In the genomic region with DNA sequence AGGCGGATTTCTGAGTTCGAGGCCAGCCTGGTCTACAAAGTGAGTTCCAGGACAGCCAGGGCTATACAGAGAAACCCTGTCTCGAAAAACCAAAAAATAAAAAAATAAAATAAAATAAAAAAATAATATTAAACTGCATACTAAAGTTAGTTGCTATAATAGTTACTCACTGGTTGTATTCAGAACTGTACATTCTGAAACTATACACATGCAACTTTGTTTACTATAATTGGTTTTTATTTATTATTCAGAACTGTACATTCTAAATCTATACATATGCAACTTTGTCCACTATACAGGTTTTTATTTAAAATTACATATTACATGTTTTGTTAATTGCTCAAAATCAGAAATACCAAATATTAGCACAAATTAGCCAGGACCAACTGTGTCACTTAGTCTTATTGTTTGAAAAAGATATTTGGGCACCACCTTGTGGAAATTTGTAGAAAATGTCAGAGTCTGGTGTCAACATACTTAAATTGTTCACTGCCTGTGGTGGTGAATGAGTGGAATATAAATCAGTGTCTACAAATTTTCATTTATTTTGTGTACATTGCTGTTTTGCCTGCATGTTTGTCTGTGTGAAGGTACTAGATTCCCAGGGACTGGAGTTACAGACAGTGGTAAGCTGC, we compare ENCODE assay signal across 8 mouse cellular contexts. TPM values are rescaled to one million over a fixed set of nuclear protein-coding genes. Genes with fewer than 3 reads are reported as not detected.
A peak's percentile ranks its signal among the peaks of the same experiment; 100 is the strongest.
DNase-seq lines count a peak whose midpoint lies in the region; ATAC-seq and TF ChIP-seq lines count a peak whose summit lies in the region.

No protein-coding gene starts in this region.

- 0 out of 2 replicates have a peak, but pooled peaks have one; percentile 15 for ATAC-seq in limb, embryonic 13.5 days (ENCODE audit: low FRiP score, low read depth)
- ATAC-seq in forebrain, postnatal 0 days: peak; percentile 76
- peak; percentile 70; the same call in 1 of the 2 replicates for ATAC-seq in neural tube, embryonic 15.5 days (ENCODE audit: low FRiP score)

- H3K4me2 ChIP-seq in limb, embryonic 13.5 days (replicated peaks): no peak overlapping the region
- H3K4me2 ChIP-seq in forebrain, postnatal 0 days (ENCODE audit: low read depth): no peak overlapping the region
- no peak overlapping the region for H3K4me2 ChIP-seq in neural tube, embryonic 15.5 days

- H3K36me3 ChIP-seq in limb, embryonic 13.5 days: no peaks in the 10 kb centered on the region
- H3K36me3 ChIP-seq in limb, embryonic 10.5 days: no peaks in the 10 kb centered on the region
- no peaks in the 10 kb centered on the region for H3K36me3 ChIP-seq in forebrain, postnatal 0 days (ENCODE audit: insufficient read depth)
- H3K36me3 ChIP-seq in neural tube, embryonic 15.5 days: no peaks in the 10 kb centered on the region

- no peaks in the 10 kb centered on the region for H3K27me3 ChIP-seq in limb, embryonic 13.5 days
- H3K27me3 ChIP-seq in limb, embryonic 10.5 days (ENCODE audit: low read depth, poor library complexity, severe bottlenecking): no peaks in the 10 kb centered on the region
- no peaks in the 10 kb centered on the region for H3K27me3 ChIP-seq in forebrain, postnatal 0 days (ENCODE audit: insufficient read depth, low read length)
- H3K27me3 ChIP-seq in neural tube, embryonic 15.5 days (replicated peaks): no peaks in the 10 kb centered on the region

- peak; percentile 18 for DNase-seq in embryo, embryonic 10 days (ENCODE audit: low spot score)
- DNase-seq in embryo, embryonic 9.5 days (ENCODE audit: extremely low spot score): no peak
- no peak for DNase-seq in limb, embryonic 10.5 days (ENCODE audit: low spot score)
- DNase-seq in forebrain, postnatal 0 days: peak; percentile 68
- no peak for DNase-seq in thymus, postnatal 4 days
- no peak for DNase-seq in gastrocnemius, postnatal 25 days

- WGBS in limb, embryonic 13.5 days: 82% methylated on average over 3 of the region's 3 CpGs
- 92% methylated on average over 3 of the region's 3 CpGs for WGBS in limb, embryonic 10.5 days
- WGBS in forebrain, postnatal 0 days: 97% methylated on average over 2 of the region's 3 CpGs
- WGBS in neural tube, embryonic 15.5 days: 83% methylated on average over 3 of the region's 3 CpGs

- H3K4me3 ChIP-seq in limb, embryonic 13.5 days: no peak overlapping the region
- H3K4me3 ChIP-seq in limb, embryonic 10.5 days: no peak overlapping the region
- no peak overlapping the region for H3K4me3 ChIP-seq in forebrain, postnatal 0 days (ENCODE audit: low read depth, low read length)
- H3K4me3 ChIP-seq in neural tube, embryonic 15.5 days (replicated peaks): no peak overlapping the region

- no peak overlapping the region for H3K9ac ChIP-seq in limb, embryonic 13.5 days
- no peak overlapping the region for H3K9ac ChIP-seq in forebrain, postnatal 0 days
- H3K9ac ChIP-seq in neural tube, embryonic 15.5 days (replicated peaks): no peak overlapping the region

- TF ChIP-seq CTCF in forebrain, postnatal 0 days (IDR thresholded peaks at IDR 0.05; ENCODE audit: low read depth): peak; percentile 72

- no peaks in the 10 kb centered on the region for H3K9me3 ChIP-seq in limb, embryonic 13.5 days
- H3K9me3 ChIP-seq in limb, embryonic 10.5 days (replicated peaks): no peaks in the 10 kb centered on the region
- H3K9me3 ChIP-seq in forebrain, postnatal 0 days (ENCODE audit: low read length): no peaks in the 10 kb centered on the region
- no peaks in the 10 kb centered on the region for H3K9me3 ChIP-seq in neural tube, embryonic 15.5 days (replicated peaks)

- no peak overlapping the region for H3K27ac ChIP-seq in limb, embryonic 13.5 days
- H3K27ac ChIP-seq in limb, embryonic 10.5 days: no peak overlapping the region
- H3K27ac ChIP-seq in forebrain, postnatal 0 days (ENCODE audit: low read depth, low read length): no peak overlapping the region
- no peak overlapping the region for H3K27ac ChIP-seq in neural tube, embryonic 15.5 days (replicated peaks)

- H3K4me1 ChIP-seq in limb, embryonic 13.5 days: no peaks in the 10 kb centered on the region
- no peaks in the 10 kb centered on the region for H3K4me1 ChIP-seq in limb, embryonic 10.5 days
- H3K4me1 ChIP-seq in forebrain, postnatal 0 days (ENCODE audit: insufficient read depth): no peaks in the 10 kb centered on the region
- H3K4me1 ChIP-seq in neural tube, embryonic 15.5 days: no peaks in the 10 kb centered on the region

RNA-seq across cellular contexts. Expression of a gene that starts 3.7 kb away (rescaled TPM):
- polyA plus RNA-seq in limb, embryonic 13.5 days (2015; fragmentation: Nextera tagmentation; extraction: Ambion mirVana): 0.37 and 0.52 TPM in 2 replicates
- 0.08 and 0.15 TPM in 2 replicates for polyA plus RNA-seq in limb, embryonic 10.5 days (2016; fragmentation: Nextera tagmentation; extraction: Ambion mirVana)
- total RNA-seq in forebrain, postnatal 0 days (2014; rRNA removed): 0.77 and 1.2 TPM in 2 replicates
- 0.52 and 1.1 TPM in 2 replicates for polyA plus RNA-seq in forebrain, postnatal 0 days (2015; fragmentation: Nextera tagmentation; extraction: Ambion mirVana)
- polyA plus RNA-seq in neural tube, embryonic 15.5 days (2015; fragmentation: Nextera tagmentation; extraction: Ambion mirVana): 4.6 and 4.7 TPM in 2 replicates
- 1 to 10 TPM; 1.0 to 1.4 TPM for total RNA-seq in gastrocnemius, postnatal 25 days (2021)

RNA-seq across cellular contexts. Expression of a gene that starts 20.3 kb away (rescaled TPM):
- 28.6 and 28.9 TPM in 2 replicates for polyA plus RNA-seq in limb, embryonic 13.5 days (2015; fragmentation: Nextera tagmentation; extraction: Ambion mirVana)
- polyA plus RNA-seq in limb, embryonic 10.5 days (2016; fragmentation: Nextera tagmentation; extraction: Ambion mirVana): 24.1 and 31.3 TPM in 2 replicates
- total RNA-seq in forebrain, postnatal 0 days (2014; rRNA removed): 30.5 and 35.7 TPM in 2 replicates
- 18.2 and 22.4 TPM in 2 replicates for polyA plus RNA-seq in forebrain, postnatal 0 days (2015; fragmentation: Nextera tagmentation; extraction: Ambion mirVana)
- 22.2 and 24.1 TPM in 2 replicates for polyA plus RNA-seq in neural tube, embryonic 15.5 days (2015; fragmentation: Nextera tagmentation; extraction: Ambion mirVana)
- 10 to 100 TPM; 13.5 to 14.8 TPM for total RNA-seq in gastrocnemius, postnatal 25 days (2021)

Comparison
In these comparisons a context has a peak if more than half of its experiments do, and no peak if none do; other contexts are left out.
1. DNase-seq: peak in embryo, embryonic 10 days (single experiment) and forebrain, postnatal 0 days (single experiment); none in embryo, embryonic 9.5 days (single experiment), limb, embryonic 10.5 days (single experiment), thymus, postnatal 4 days (single experiment) and gastrocnemius, postnatal 25 days (single experiment).
2. ATAC-seq: peak in every context shown above with its lines; median percentile 76 in forebrain, postnatal 0 days; 70 in neural tube, embryonic 15.5 days; 15 in limb, embryonic 13.5 days.